Mouse (Mus musculus): ENCODE results near the gene Acad11.

The Acad11 gene

GRCm38 (mm10) chr9:104063244-104063961, at the start of gene Acad11:
Acad11 (plus strand) TSS chr9:104063377.
- DNase-seq = peak; percentile 55 to 72

- DNase-seq = no peak
Observed at GRCm38 (mm10) chr9:104014526-104014925, 48.7 kb upstream of the Acad11 start.

GRCm38 (mm10) chr9:104021026-104021425, 42.2 kb upstream of the Acad11 start:
- no peak for DNase-seq

- DNase-seq = no peak
Observed at GRCm38 (mm10) chr9:104027186-104027585, 36.0 kb upstream of the Acad11 start.

GRCm38 (mm10) chr9:104029861-104030260, 33.3 kb upstream of the Acad11 start:
- DNase-seq = no peak

GRCm38 (mm10) chr9:104034231-104034630, 28.9 kb upstream of the Acad11 start:
- DNase-seq = no peak

- DNase-seq = no peak
Observed at GRCm38 (mm10) chr9:104034718-104035117, 28.5 kb upstream of the Acad11 start.

- peak; percentile 26 to 38 for DNase-seq
Observed at GRCm38 (mm10) chr9:104035261-104036015, 27.7 kb upstream of the Acad11 start.

- no peak for DNase-seq
Observed at GRCm38 (mm10) chr9:104038266-104038665, 24.9 kb upstream of the Acad11 start.

GRCm38 (mm10) chr9:104039031-104039695, 24.0 kb upstream of the Acad11 start:
- DNase-seq = no peak

- DNase-seq = no peak
Observed at GRCm38 (mm10) chr9:104039742-104040141, 23.4 kb upstream of the Acad11 start.

GRCm38 (mm10) chr9:104040362-104040761, 22.8 kb upstream of the Acad11 start, which contains the start of gene Gm28305:
Gm28305 (plus strand) TSS chr9:104040662.
- no peak for DNase-seq

- DNase-seq = no peak
Observed at GRCm38 (mm10) chr9:104043676-104044075, 19.5 kb upstream of the Acad11 start.

- DNase-seq = no peak
Observed at GRCm38 (mm10) chr9:104051028-104051427, 12.1 kb upstream of the Acad11 start.

GRCm38 (mm10) chr9:104062430-104063243, 540 bp upstream of the Acad11 start, which contains the start of gene Uba5:
Uba5 (minus strand) TSS chr9:104063134.
- peak; percentile 52 to 61 for DNase-seq

GRCm38 (mm10) chr9:104064571-104064970, 1.4 kb downstream of the Acad11 start:
- DNase-seq = no peak

- no peak for DNase-seq
Observed at GRCm38 (mm10) chr9:104070241-104070640, 7.1 kb downstream of the Acad11 start.

- no peak for DNase-seq
Observed at GRCm38 (mm10) chr9:104070863-104071604, 7.9 kb downstream of the Acad11 start.

GRCm38 (mm10) chr9:104075808-104076207, 12.6 kb downstream of the Acad11 start:
- no peak for DNase-seq

- no peak for DNase-seq
Observed at GRCm38 (mm10) chr9:104078780-104079179, 15.6 kb downstream of the Acad11 start.

GRCm38 (mm10) chr9:104079379-104079778, 16.2 kb downstream of the Acad11 start:
- DNase-seq = peak; percentile 8 to 15

GRCm38 (mm10) chr9:104080038-104080437, 16.9 kb downstream of the Acad11 start:
- DNase-seq = no peak
